Mouse (Mus musculus): ENCODE measurements around the gene Snx14. TPM values are rescaled to one million over a fixed set of nuclear protein-coding genes. Genes with fewer than 3 reads are reported as not detected.

Snx14 gene
- polyA plus RNA-seq, 1 experiment: 9.5 TPM

DNA sequence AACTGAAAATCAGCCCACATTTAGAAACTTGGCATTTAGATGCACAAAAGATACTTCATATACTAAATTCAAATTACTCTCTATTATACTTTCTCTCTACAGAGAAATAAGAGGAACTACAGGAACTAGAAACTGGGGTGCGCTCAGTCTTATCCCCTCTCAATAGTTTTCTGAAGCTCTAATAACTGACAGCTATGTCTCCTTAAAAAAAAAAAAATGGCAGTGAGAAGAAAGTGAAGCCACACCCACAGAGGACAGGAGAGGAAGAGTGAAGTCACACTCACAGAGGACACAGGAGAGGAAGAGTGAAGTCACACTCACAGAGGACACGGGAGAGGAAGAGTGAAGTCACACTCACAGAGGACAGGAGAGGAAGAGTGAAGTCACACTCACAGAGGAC lies 14.4 kb downstream of the Snx14 start:
- Histone ChIP-seq H3K36me3 (ENCODE audit: control insufficient read depth, insufficient read depth, low read length) (peaks cover 4% of the 10 kb centered on the region), H3K27ac (ENCODE audit: insufficient read depth, low read length) (no peak overlapping the region), H3K4me1 (ENCODE audit: control insufficient read depth, insufficient read depth, insufficient read length) (no peaks in the 10 kb centered on the region), H3K4me3 (ENCODE audit: extremely low read depth, insufficient read depth, insufficient read length) (no peak overlapping the region), H3K27me3 (ENCODE audit: control insufficient read depth, insufficient read depth, low read length) (no peaks in the 10 kb centered on the region)
- DNase-seq (ENCODE audit: low read depth in 1 of 2, low spot score in 2 of 2): no peak
- TF ChIP-seq CTCF (IDR thresholded peaks at IDR 0.05; ENCODE audit: extremely low read depth, insufficient read depth, insufficient read length, insufficient replicate concordance): no peak
- TF ChIP-seq POLR2A (IDR thresholded peaks at IDR 0.05; ENCODE audit: low read depth, low read length): no peak
- 63% methylated on average over 2 of the region's 2 CpGs for WGBS

DNA sequence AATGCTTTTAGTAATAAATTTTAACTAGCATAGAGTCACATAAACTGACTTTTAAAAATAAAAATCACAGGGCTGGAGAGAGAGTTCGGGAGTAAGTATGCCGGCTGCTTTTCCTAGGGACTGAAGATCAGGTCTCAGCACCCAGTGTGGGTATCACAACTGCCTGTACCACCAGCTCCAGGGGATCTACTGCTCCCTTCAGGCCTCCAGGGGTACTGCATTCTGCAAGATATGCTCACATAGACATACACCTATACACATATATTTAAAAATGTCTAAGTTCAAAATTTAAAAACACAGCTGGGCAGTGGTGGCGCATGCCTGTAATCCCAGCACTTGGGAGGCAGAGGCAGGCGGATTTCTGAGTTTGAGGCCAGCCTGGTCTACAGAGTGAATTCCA lies 16.3 kb downstream of the Snx14 start:
- WGBS: 93% methylated on average over 4 of the region's 4 CpGs
- no peaks in the 10 kb centered on the region for H3K4me1 ChIP-seq (ENCODE audit: control insufficient read depth, insufficient read depth, insufficient read length)
- no peak for DNase-seq (ENCODE audit: low read depth in 1 of 2, low spot score in 2 of 2)
- no peaks in the 10 kb centered on the region for H3K27me3 ChIP-seq (ENCODE audit: control insufficient read depth, insufficient read depth, low read length)
- TF ChIP-seq POLR2A (IDR thresholded peaks at IDR 0.05; ENCODE audit: low read depth, low read length) (no peak), CTCF (IDR thresholded peaks at IDR 0.05; ENCODE audit: extremely low read depth, insufficient read depth, insufficient read length, insufficient replicate concordance) (no peak)
- no peak overlapping the region for H3K4me3 ChIP-seq (ENCODE audit: extremely low read depth, insufficient read depth, insufficient read length)
- peaks cover 4% of the 10 kb centered on the region for H3K36me3 ChIP-seq (ENCODE audit: control insufficient read depth, insufficient read depth, low read length)
- H3K27ac ChIP-seq (ENCODE audit: insufficient read depth, low read length): no peak overlapping the region

DNA sequence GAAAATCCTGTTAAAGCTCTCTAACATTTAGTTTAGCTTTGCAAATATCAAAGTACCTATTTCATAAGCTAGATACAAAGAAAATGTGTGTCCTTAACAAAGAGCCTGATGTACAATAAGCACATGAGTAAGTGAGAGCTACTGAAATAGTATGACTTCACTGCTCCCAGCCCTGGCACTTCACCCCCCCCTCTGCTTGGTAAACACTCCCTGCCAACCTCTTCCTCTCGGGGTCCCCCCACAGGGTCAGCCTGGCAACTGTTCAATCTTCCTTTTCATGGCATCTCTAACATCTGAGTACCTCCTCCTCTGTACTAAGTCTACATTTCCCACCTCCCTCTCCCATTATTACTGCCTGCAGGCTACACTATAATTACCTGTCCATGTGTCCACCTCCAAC lies 22.0 kb downstream of the Snx14 start:
- H3K4me1 ChIP-seq (ENCODE audit: control insufficient read depth, insufficient read depth, insufficient read length): no peaks in the 10 kb centered on the region
- peaks cover 7% of the 10 kb centered on the region for H3K36me3 ChIP-seq (ENCODE audit: control insufficient read depth, insufficient read depth, low read length)
- DNase-seq (ENCODE audit: low read depth in 1 of 2, low spot score in 2 of 2): no peak
- no peak overlapping the region for H3K4me3 ChIP-seq (ENCODE audit: extremely low read depth, insufficient read depth, insufficient read length)
- WGBS: 62% methylated on average over 1 of the region's 1 CpGs
- H3K27me3 ChIP-seq (ENCODE audit: control insufficient read depth, insufficient read depth, low read length): no peaks in the 10 kb centered on the region
- no peak overlapping the region for H3K27ac ChIP-seq (ENCODE audit: insufficient read depth, low read length)
- TF ChIP-seq POLR2A (IDR thresholded peaks at IDR 0.05; ENCODE audit: low read depth, low read length) (no peak), CTCF (IDR thresholded peaks at IDR 0.05; ENCODE audit: extremely low read depth, insufficient read depth, insufficient read length, insufficient replicate concordance) (no peak)

DNA sequence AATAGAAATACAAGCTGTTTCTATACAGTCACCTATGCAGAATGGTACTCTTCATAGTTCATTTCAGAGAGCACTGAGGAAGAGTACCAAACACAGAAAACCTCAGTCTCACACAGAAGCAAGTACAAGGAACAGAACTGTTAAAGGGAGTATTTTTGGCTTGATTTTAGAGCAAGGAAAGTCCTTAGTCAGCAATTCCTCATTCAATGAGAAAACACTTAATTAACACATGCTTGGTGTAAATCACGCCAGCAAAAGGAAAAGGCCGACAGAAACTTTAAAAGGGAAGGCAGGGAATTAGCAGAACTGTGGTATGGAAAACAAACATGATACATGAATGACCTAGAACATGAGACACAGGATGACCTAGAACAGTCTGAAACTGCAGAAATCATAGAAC lies 28.8 kb downstream of the Snx14 start:
- H3K36me3 ChIP-seq (ENCODE audit: control insufficient read depth, insufficient read depth, low read length): no peaks in the 10 kb centered on the region; the same call in 1 of the 2 replicates
- no peaks in the 10 kb centered on the region for H3K4me1 ChIP-seq (ENCODE audit: control insufficient read depth, insufficient read depth, insufficient read length)
- no peak overlapping the region for H3K27ac ChIP-seq (ENCODE audit: insufficient read depth, low read length)
- DNase-seq (ENCODE audit: low read depth in 1 of 2, low spot score in 2 of 2): no peak
- H3K4me3 ChIP-seq (ENCODE audit: extremely low read depth, insufficient read depth, insufficient read length): no peak overlapping the region
- no peaks in the 10 kb centered on the region for H3K27me3 ChIP-seq (ENCODE audit: control insufficient read depth, insufficient read depth, low read length)
- WGBS: 89% methylated on average over 2 of the region's 2 CpGs
- TF ChIP-seq POLR2A (IDR thresholded peaks at IDR 0.05; ENCODE audit: low read depth, low read length): no peak
- TF ChIP-seq CTCF (IDR thresholded peaks at IDR 0.05; ENCODE audit: extremely low read depth, insufficient read depth, insufficient read length, insufficient replicate concordance): no peak

DNA sequence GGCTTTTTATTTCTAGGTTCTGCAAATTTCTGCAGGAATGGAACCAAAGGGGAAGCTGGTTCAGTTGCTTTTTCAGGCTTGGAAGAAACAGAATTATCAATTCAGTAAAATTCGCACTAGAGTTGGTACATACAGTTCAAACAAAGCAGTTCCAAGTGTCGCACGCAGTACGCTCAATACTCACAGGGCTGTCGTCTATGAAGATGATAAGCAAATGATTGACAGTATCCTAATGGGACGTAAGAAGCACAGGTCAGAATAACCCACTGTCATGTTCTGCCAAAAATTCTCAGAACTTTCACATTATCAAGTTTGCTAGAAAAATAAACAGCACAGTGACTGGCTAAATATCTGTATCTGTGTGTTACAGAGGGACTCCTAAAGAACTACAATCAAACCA lies 34.2 kb downstream of the Snx14 start:
- Histone ChIP-seq H3K4me3 (ENCODE audit: extremely low read depth, insufficient read depth, insufficient read length) (no peak overlapping the region; the same call in 1 of the 2 replicates), H3K27me3 (ENCODE audit: control insufficient read depth, insufficient read depth, low read length) (no peaks in the 10 kb centered on the region)
- WGBS: 76% methylated on average over 6 of the region's 6 CpGs

DNA sequence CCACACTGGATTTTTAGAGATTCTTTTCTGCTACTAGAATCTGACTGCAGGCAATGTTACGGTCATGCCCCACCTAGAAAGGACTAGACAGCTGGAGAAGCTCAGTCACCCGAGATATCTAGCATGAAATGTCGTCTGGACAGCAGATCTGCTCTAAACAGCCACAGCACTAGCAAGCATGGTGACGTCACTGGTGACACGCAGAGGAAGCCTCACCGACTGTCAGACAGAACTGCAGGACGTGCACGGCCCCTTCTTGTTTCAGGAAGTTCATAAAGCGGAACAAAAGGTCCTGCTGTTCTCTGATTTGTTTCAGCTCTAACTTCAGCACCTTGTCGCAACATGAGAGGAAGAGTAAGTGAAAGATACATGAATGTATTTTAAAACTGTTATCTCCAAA lies 34.7 kb downstream of the Snx14 start:
- Histone ChIP-seq H3K27me3 (ENCODE audit: control insufficient read depth, insufficient read depth, low read length) (no peaks in the 10 kb centered on the region), H3K4me1 (ENCODE audit: control insufficient read depth, insufficient read depth, insufficient read length) (no peaks in the 10 kb centered on the region), H3K4me3 (ENCODE audit: extremely low read depth, insufficient read depth, insufficient read length) (no peak overlapping the region), H3K36me3 (ENCODE audit: control insufficient read depth, insufficient read depth, low read length) (no peaks in the 10 kb centered on the region; the same call in 1 of the 2 replicates), H3K27ac (ENCODE audit: insufficient read depth, low read length) (peak overlapping the region; percentile 31)
- DNase-seq (ENCODE audit: low read depth in 1 of 2, low spot score in 2 of 2): peak; percentile 63 to 77
- WGBS: 24% methylated on average over 10 of the region's 10 CpGs
- TF ChIP-seq POLR2A (IDR thresholded peaks at IDR 0.05; ENCODE audit: low read depth, low read length) (no peak), CTCF (IDR thresholded peaks at IDR 0.05; ENCODE audit: extremely low read depth, insufficient read depth, insufficient read length, insufficient replicate concordance) (no peak)

More for the DNA sequence above, 34.2 kb downstream of the Snx14 start:
- no peak overlapping the region for H3K27ac ChIP-seq (ENCODE audit: insufficient read depth, low read length)
- DNase-seq (ENCODE audit: low read depth in 1 of 2, low spot score in 2 of 2): no peak
- H3K36me3 ChIP-seq (ENCODE audit: control insufficient read depth, insufficient read depth, low read length): no peaks in the 10 kb centered on the region; the same call in 1 of the 2 replicates
- TF ChIP-seq CTCF (IDR thresholded peaks at IDR 0.05; ENCODE audit: extremely low read depth, insufficient read depth, insufficient read length, insufficient replicate concordance) (no peak), POLR2A (IDR thresholded peaks at IDR 0.05; ENCODE audit: low read depth, low read length) (no peak)
- no peaks in the 10 kb centered on the region for H3K4me1 ChIP-seq (ENCODE audit: control insufficient read depth, insufficient read depth, insufficient read length)

DNA sequence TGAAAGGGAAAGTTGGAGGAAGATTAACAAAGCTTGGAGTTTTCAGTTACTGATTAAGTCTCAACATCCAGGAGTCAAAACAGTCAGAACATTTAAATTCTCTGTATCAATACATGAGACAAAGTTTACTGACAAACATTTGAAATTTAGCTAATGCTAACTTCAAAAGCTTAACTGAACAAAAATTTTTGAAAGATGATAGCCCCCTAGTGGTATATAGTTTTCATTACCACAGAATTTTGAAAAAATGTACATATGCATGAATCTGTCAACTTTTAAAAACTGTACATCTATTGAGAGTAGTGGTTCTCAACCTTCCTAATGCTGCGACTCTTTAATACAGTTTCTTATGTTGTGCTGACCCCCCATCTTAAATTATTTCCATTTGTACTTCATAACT lies 40.3 kb downstream of the Snx14 start:
- H3K4me1 ChIP-seq (ENCODE audit: control insufficient read depth, insufficient read depth, insufficient read length): no peaks in the 10 kb centered on the region
- DNase-seq (ENCODE audit: low read depth in 1 of 2, low spot score in 2 of 2): no peak
- WGBS: 63% methylated on average over 1 of the region's 1 CpGs
- no peak overlapping the region for H3K4me3 ChIP-seq (ENCODE audit: extremely low read depth, insufficient read depth, insufficient read length)
- peaks cover 2% of the 10 kb centered on the region; the same call in 1 of the 2 replicates for H3K36me3 ChIP-seq (ENCODE audit: control insufficient read depth, insufficient read depth, low read length)
- TF ChIP-seq CTCF (IDR thresholded peaks at IDR 0.05; ENCODE audit: extremely low read depth, insufficient read depth, insufficient read length, insufficient replicate concordance): no peak
- no peak for TF ChIP-seq POLR2A (IDR thresholded peaks at IDR 0.05; ENCODE audit: low read depth, low read length)
- H3K27me3 ChIP-seq (ENCODE audit: control insufficient read depth, insufficient read depth, low read length): no peaks in the 10 kb centered on the region
- no peak overlapping the region for H3K27ac ChIP-seq (ENCODE audit: insufficient read depth, low read length)

Measured in spleen, adult 2 months (tissue).